Mouse (Mus musculus): Measurements from ENCODE around the gene Bcar1. TPM values are rescaled to one million over a fixed set of nuclear protein-coding genes. Genes with fewer than 3 reads are reported as not detected.

The Bcar1 gene
- polyA plus RNA-seq, 1 experiment from 2014 or later = 46.6 TPM

- H3K9ac ChIP-seq (ENCODE audit: low read depth, low read length) = no peak overlapping the region
These were observed 24.7 kb downstream of the Bcar1 start for GRCm38 (mm10) chr8:111718937-111719336.

GRCm38 (mm10) chr8:111717866-111718265 lies 25.7 kb downstream of the Bcar1 start:
- Histone ChIP-seq H3K36me3 (ENCODE audit: control insufficient read depth, insufficient read depth, low read length) (peaks cover 44% of the 10 kb centered on the region), H3K27ac (ENCODE audit: low read depth, low read length) (peak overlapping the region; percentile 100), H3K9ac (ENCODE audit: low read depth, low read length) (peak overlapping the region; percentile 73; the same call in 1 of the 2 replicates), H3K4me2 (peak overlapping the region; percentile 56), H3K4me1 (ENCODE audit: control insufficient read depth, insufficient read depth, low read length) (peaks cover 46% of the 10 kb centered on the region), H3K27me3 (ENCODE audit: control insufficient read depth, insufficient read depth, low read length) (no peaks in the 10 kb centered on the region), H3K9me3 (replicated peaks; ENCODE audit: control insufficient read depth, low read length) (no peaks in the 10 kb centered on the region), H3K4me3 (ENCODE audit: low read depth, low read length) (no peak overlapping the region)
- 37% methylated on average over 6 of the region's 6 CpGs for WGBS (ENCODE audit: insufficient replicate concordance)
- no peak for ATAC-seq (replicated peaks; ENCODE audit: insufficient number of reproducible peaks, low FRiP score, low TSS enrichment)

More at GRCm38 (mm10) chr8:111718937-111719336, 24.7 kb downstream of the Bcar1 start:
- 0 out of 2 replicates have a peak overlapping the region, but pooled peaks have one; percentile 41 for H3K27ac ChIP-seq (ENCODE audit: low read depth, low read length)
- no peak overlapping the region for H3K4me3 ChIP-seq (ENCODE audit: low read depth, low read length)
- peaks cover 45% of the 10 kb centered on the region for H3K4me1 ChIP-seq (ENCODE audit: control insufficient read depth, insufficient read depth, low read length)
- no peaks in the 10 kb centered on the region for H3K9me3 ChIP-seq (replicated peaks; ENCODE audit: control insufficient read depth, low read length)
- 60% methylated on average over 5 of the region's 5 CpGs for WGBS (ENCODE audit: insufficient replicate concordance)
- H3K4me2 ChIP-seq = no peak overlapping the region
- no peaks in the 10 kb centered on the region for H3K27me3 ChIP-seq (ENCODE audit: control insufficient read depth, insufficient read depth, low read length)
- H3K36me3 ChIP-seq (ENCODE audit: control insufficient read depth, insufficient read depth, low read length) = peaks cover 33% of the 10 kb centered on the region
- ATAC-seq (replicated peaks; ENCODE audit: insufficient number of reproducible peaks, low FRiP score, low TSS enrichment) = no peak

- ATAC-seq (replicated peaks; ENCODE audit: insufficient number of reproducible peaks, low FRiP score, low TSS enrichment) = no peak
- H3K9me3 ChIP-seq (replicated peaks; ENCODE audit: control insufficient read depth, low read length) = no peaks in the 10 kb centered on the region
- no peak overlapping the region for H3K4me3 ChIP-seq (ENCODE audit: low read depth, low read length)
- H3K4me1 ChIP-seq (ENCODE audit: control insufficient read depth, insufficient read depth, low read length) = peaks cover 48% of the 10 kb centered on the region
- H3K27ac ChIP-seq (ENCODE audit: low read depth, low read length) = peak overlapping the region; percentile 100
- H3K27me3 ChIP-seq (ENCODE audit: control insufficient read depth, insufficient read depth, low read length) = no peaks in the 10 kb centered on the region
- H3K4me2 ChIP-seq = peak overlapping the region; percentile 56
- WGBS (ENCODE audit: insufficient replicate concordance) = 54% methylated on average over 4 of the region's 4 CpGs
- peaks cover 46% of the 10 kb centered on the region for H3K36me3 ChIP-seq (ENCODE audit: control insufficient read depth, insufficient read depth, low read length)
- H3K9ac ChIP-seq (ENCODE audit: low read depth, low read length) = peak overlapping the region; percentile 73
These were observed 26.2 kb downstream of the Bcar1 start for GRCm38 (mm10) chr8:111717488-111717792.

GRCm38 (mm10) chr8:111716603-111717487 lies 26.8 kb downstream of the Bcar1 start:
- H3K4me3 ChIP-seq (ENCODE audit: low read depth, low read length) = peak overlapping the region; percentile 5; the same call in 1 of the 2 replicates
- H3K9ac ChIP-seq (ENCODE audit: low read depth, low read length) = peak overlapping the region; percentile 73
- H3K4me1 ChIP-seq (ENCODE audit: control insufficient read depth, insufficient read depth, low read length) = peaks cover 48% of the 10 kb centered on the region
- H3K4me2 ChIP-seq = peak overlapping the region; percentile 56
- WGBS (ENCODE audit: insufficient replicate concordance) = 26% methylated on average over 10 of the region's 10 CpGs
- H3K27me3 ChIP-seq (ENCODE audit: control insufficient read depth, insufficient read depth, low read length) = no peaks in the 10 kb centered on the region
- peak; percentile 57; the same call in 1 of the 2 replicates for ATAC-seq (replicated peaks; ENCODE audit: insufficient number of reproducible peaks, low FRiP score, low TSS enrichment)
- H3K9me3 ChIP-seq (replicated peaks; ENCODE audit: control insufficient read depth, low read length) = no peaks in the 10 kb centered on the region
- H3K27ac ChIP-seq (ENCODE audit: low read depth, low read length) = peak overlapping the region; percentile 100
- peaks cover 50% of the 10 kb centered on the region for H3K36me3 ChIP-seq (ENCODE audit: control insufficient read depth, insufficient read depth, low read length)

GRCm38 (mm10) chr8:111715514-111715913 lies 28.1 kb downstream of the Bcar1 start:
- Histone ChIP-seq H3K27me3 (ENCODE audit: control insufficient read depth, insufficient read depth, low read length) (no peaks in the 10 kb centered on the region), H3K27ac (ENCODE audit: low read depth, low read length) (peak overlapping the region; percentile 100; the same call in 1 of the 2 replicates), H3K4me2 (no peak overlapping the region), H3K36me3 (ENCODE audit: control insufficient read depth, insufficient read depth, low read length) (peaks cover 54% of the 10 kb centered on the region), H3K4me1 (ENCODE audit: control insufficient read depth, insufficient read depth, low read length) (peaks cover 44% of the 10 kb centered on the region), H3K4me3 (ENCODE audit: low read depth, low read length) (no peak overlapping the region), H3K9ac (ENCODE audit: low read depth, low read length) (no peak overlapping the region), H3K9me3 (replicated peaks; ENCODE audit: control insufficient read depth, low read length) (no peaks in the 10 kb centered on the region)
- ATAC-seq (replicated peaks; ENCODE audit: insufficient number of reproducible peaks, low FRiP score, low TSS enrichment) = no peak
- WGBS (ENCODE audit: insufficient replicate concordance) = 80% methylated on average over 13 of the region's 13 CpGs

GRCm38 (mm10) chr8:111714295-111714694 lies 29.3 kb downstream of the Bcar1 start:
- Histone ChIP-seq H3K36me3 (ENCODE audit: control insufficient read depth, insufficient read depth, low read length) (peaks cover 46% of the 10 kb centered on the region), H3K9me3 (replicated peaks; ENCODE audit: control insufficient read depth, low read length) (no peaks in the 10 kb centered on the region), H3K27ac (ENCODE audit: low read depth, low read length) (no peak overlapping the region), H3K4me2 (no peak overlapping the region), H3K27me3 (ENCODE audit: control insufficient read depth, insufficient read depth, low read length) (no peaks in the 10 kb centered on the region), H3K9ac (ENCODE audit: low read depth, low read length) (no peak overlapping the region), H3K4me1 (ENCODE audit: control insufficient read depth, insufficient read depth, low read length) (peaks cover 33% of the 10 kb centered on the region), H3K4me3 (ENCODE audit: low read depth, low read length) (no peak overlapping the region)
- no peak for ATAC-seq (replicated peaks; ENCODE audit: insufficient number of reproducible peaks, low FRiP score, low TSS enrichment)
- WGBS (ENCODE audit: insufficient replicate concordance) = 90% methylated on average over 12 of the region's 12 CpGs

- Histone ChIP-seq H3K27me3 (ENCODE audit: control insufficient read depth, insufficient read depth, low read length) (no peaks in the 10 kb centered on the region), H3K9me3 (replicated peaks; ENCODE audit: control insufficient read depth, low read length) (no peaks in the 10 kb centered on the region), H3K4me2 (no peak overlapping the region), H3K4me1 (ENCODE audit: control insufficient read depth, insufficient read depth, low read length) (peaks cover 31% of the 10 kb centered on the region), H3K4me3 (ENCODE audit: low read depth, low read length) (no peak overlapping the region), H3K9ac (ENCODE audit: low read depth, low read length) (no peak overlapping the region), H3K36me3 (ENCODE audit: control insufficient read depth, insufficient read depth, low read length) (peaks cover 51% of the 10 kb centered on the region), H3K27ac (ENCODE audit: low read depth, low read length) (no peak overlapping the region)
- no peak for ATAC-seq (replicated peaks; ENCODE audit: insufficient number of reproducible peaks, low FRiP score, low TSS enrichment)
- WGBS (ENCODE audit: insufficient replicate concordance) = 88% methylated on average over 25 of the region's 25 CpGs
These were observed 29.8 kb downstream of the Bcar1 start for GRCm38 (mm10) chr8:111713817-111714216.

GRCm38 (mm10) chr8:111713291-111713690 lies 30.3 kb downstream of the Bcar1 start:
- Histone ChIP-seq H3K36me3 (ENCODE audit: control insufficient read depth, insufficient read depth, low read length) (peaks cover 51% of the 10 kb centered on the region), H3K27ac (ENCODE audit: low read depth, low read length) (0 out of 2 replicates have a peak overlapping the region, but pooled peaks have one; percentile 15), H3K4me2 (no peak overlapping the region), H3K4me1 (ENCODE audit: control insufficient read depth, insufficient read depth, low read length) (peaks cover 29% of the 10 kb centered on the region), H3K4me3 (ENCODE audit: low read depth, low read length) (no peak overlapping the region), H3K9ac (ENCODE audit: low read depth, low read length) (no peak overlapping the region), H3K27me3 (ENCODE audit: control insufficient read depth, insufficient read depth, low read length) (no peaks in the 10 kb centered on the region), H3K9me3 (replicated peaks; ENCODE audit: control insufficient read depth, low read length) (no peaks in the 10 kb centered on the region)
- no peak for ATAC-seq (replicated peaks; ENCODE audit: insufficient number of reproducible peaks, low FRiP score, low TSS enrichment)
- 93% methylated on average over 11 of the region's 11 CpGs for WGBS (ENCODE audit: insufficient replicate concordance)

All from heart, embryonic 11.5 days (tissue).